Mouse (Mus musculus) midbrain, embryonic 11.5 days (tissue): ENCODE data around the gene Galnt17. TPM values are rescaled to one million over a fixed set of nuclear protein-coding genes. Genes with fewer than 3 reads are reported as not detected.
A peak's percentile ranks its signal among the peaks of the same experiment; 100 is the strongest.

ENCODE experiments used
- ATAC-seq: fragments of 200-750 bp; cut with Nextera tagmentation; 2 replicates; pipeline ENCODE4 v1.8.0; 2017; ENCODE audit warnings: moderate TSS enrichment, moderate library complexity; ENCODE audit not compliant: low FRiP score
- DNase-seq: peaks from one replicate; pipeline ENCODE4 v3.0.0; 2015; ENCODE audit warnings: low spot score; ENCODE audit errors: missing footprints
- H3K27ac ChIP-seq: fragments of 300-500 bp; sonication (generic); 2 replicates; pipeline ENCODE4 v1.5.1; 2014; ENCODE audit warnings: low read depth, low read length
- H3K27me3 ChIP-seq: fragments of 300-500 bp; sonication (generic); 2 replicates; pipeline ENCODE4 v1.6.1; 2014; ENCODE audit warnings: mild to moderate bottlenecking, low read length, moderate library complexity, mixed read lengths; ENCODE audit not compliant: control insufficient read depth, insufficient read depth
- H3K36me3 ChIP-seq: fragments of 300-500 bp; sonication (generic); 2 replicates; pipeline ENCODE4 v1.6.1; 2014; ENCODE audit warnings: mild to moderate bottlenecking, low read length, moderate library complexity, mixed read lengths; ENCODE audit not compliant: control insufficient read depth, insufficient read depth
- H3K4me1 ChIP-seq: fragments of 300-500 bp; sonication (generic); 2 replicates; pipeline ENCODE4 v1.6.1; 2014; ENCODE audit warnings: low read length; ENCODE audit not compliant: control insufficient read depth, insufficient read depth
- H3K4me2 ChIP-seq: fragments of 300-500 bp; sonication (generic); 2 replicates; pipeline ENCODE4 v1.6.1; 2014; ENCODE audit warnings: mild to moderate bottlenecking, moderate library complexity
- H3K4me3 ChIP-seq: fragments of 300-500 bp; sonication (generic); 2 replicates; pipeline ENCODE4 v1.5.1; 2014; ENCODE audit warnings: low read depth, low read length
- H3K9ac ChIP-seq: fragments of 300-500 bp; sonication (generic); 2 replicates; pipeline ENCODE4 v1.6.1; 2014; ENCODE audit warnings: low read length
- H3K9me3 ChIP-seq: fragments of 300-500 bp; sonication (generic); 2 replicates; pipeline ENCODE4 v1.6.1; 2016; ENCODE audit warnings: low read length; ENCODE audit not compliant: control insufficient read depth
- WGBS: fragments of 180-500 bp; shearing (Covaris S2); extraction: QIAGEN DNeasy Blood & Tissue Kit; methylation state at CpG from one replicate; pipeline ENCODE4 v1.1.7; 2014; 5-methylcytosine and 5-hydroxymethylcytosine counted together
- polyA plus RNA-seq: library from polyadenylated mRNA; unstranded; fragments of >200 nt; fragmentation: Nextera tagmentation; extraction: Ambion mirVana; gene quantifications from 2 replicates; pipeline ENCODE4 v1.2.1, GENCODE M21; 2014

Galnt17 gene
- 0.62 and 0.79 TPM in 2 replicates for polyA plus RNA-seq

GRCm38 (mm10) chr5:131308397-131308796 lies at the start of gene Galnt17:
TSS of gene Galnt17 (minus strand) at chr5:131308497.
- ATAC-seq: no peak
- 42% methylated on average over 3 of the region's 3 CpGs for WGBS

GRCm38 (mm10) chr5:131334536-131334935 lies 26.2 kb upstream of the Galnt17 start:
- no peak overlapping the region for H3K9ac ChIP-seq
- no peak for DNase-seq
- no peak overlapping the region for H3K27ac ChIP-seq
- no peak overlapping the region for H3K4me2 ChIP-seq
- ATAC-seq: no peak
- WGBS: 84% methylated on average over 8 of the region's 8 CpGs
- no peak overlapping the region for H3K4me3 ChIP-seq
- no peaks in the 10 kb centered on the region for H3K4me1 ChIP-seq
- H3K36me3 ChIP-seq: no peaks in the 10 kb centered on the region
- H3K27me3 ChIP-seq: no peaks in the 10 kb centered on the region
- H3K9me3 ChIP-seq: no peaks in the 10 kb centered on the region

More at GRCm38 (mm10) chr5:131308397-131308796, at the start of gene Galnt17:
- H3K4me3 ChIP-seq: peak within 1 kb of the TSS; percentile 64
- peaks cover 4% of the 10 kb centered on the region for H3K4me1 ChIP-seq
- H3K27me3 ChIP-seq: peaks cover 23% of the 10 kb centered on the region
- H3K4me2 ChIP-seq: peak within 1 kb of the TSS; percentile 98
- H3K36me3 ChIP-seq: no peaks in the 10 kb centered on the region
- DNase-seq: no peak
- H3K27ac ChIP-seq: peak within 1 kb of the TSS; percentile 48
- peak within 1 kb of the TSS; percentile 68 for H3K9ac ChIP-seq
- H3K9me3 ChIP-seq: no peaks in the 10 kb centered on the region

- Histone ChIP-seq H3K4me3 (no peak overlapping the region), H3K36me3 (no peaks in the 10 kb centered on the region), H3K4me1 (no peaks in the 10 kb centered on the region), H3K27ac (no peak overlapping the region), H3K9me3 (no peaks in the 10 kb centered on the region), H3K9ac (no peak overlapping the region), H3K4me2 (no peak overlapping the region), H3K27me3 (no peaks in the 10 kb centered on the region)
- DNase-seq (no peak), ATAC-seq (no peak)
- WGBS: 86% methylated on average over 3 of the region's 3 CpGs
These were observed 13.0 kb upstream of the Galnt17 start for GRCm38 (mm10) chr5:131321286-131321685.

- H3K4me2 ChIP-seq: no peak overlapping the region
- no peaks in the 10 kb centered on the region for H3K36me3 ChIP-seq
- no peak for DNase-seq
- no peaks in the 10 kb centered on the region for H3K4me1 ChIP-seq
- H3K9ac ChIP-seq: no peak overlapping the region
- H3K27ac ChIP-seq: no peak overlapping the region
- no peaks in the 10 kb centered on the region for H3K9me3 ChIP-seq
- no peak overlapping the region for H3K4me3 ChIP-seq
- WGBS: 53% methylated on average over 3 of the region's 3 CpGs
- no peak for ATAC-seq
- H3K27me3 ChIP-seq: no peaks in the 10 kb centered on the region
These were observed 11.3 kb upstream of the Galnt17 start for GRCm38 (mm10) chr5:131319605-131320004.

GRCm38 (mm10) chr5:131319141-131319540 lies 10.8 kb upstream of the Galnt17 start:
- WGBS: 37% methylated on average over 2 of the region's 2 CpGs
- DNase-seq (no peak), ATAC-seq (no peak)
- Histone ChIP-seq H3K9ac (no peak overlapping the region), H3K9me3 (no peaks in the 10 kb centered on the region), H3K27ac (no peak overlapping the region), H3K4me1 (no peaks in the 10 kb centered on the region), H3K27me3 (no peaks in the 10 kb centered on the region), H3K4me2 (no peak overlapping the region), H3K36me3 (no peaks in the 10 kb centered on the region), H3K4me3 (no peak overlapping the region)

- Histone ChIP-seq H3K9me3 (no peaks in the 10 kb centered on the region), H3K4me3 (no peak overlapping the region), H3K27ac (no peak overlapping the region), H3K4me1 (no peaks in the 10 kb centered on the region), H3K36me3 (no peaks in the 10 kb centered on the region), H3K9ac (no peak overlapping the region), H3K4me2 (no peak overlapping the region), H3K27me3 (no peaks in the 10 kb centered on the region)
- WGBS: 80% methylated on average over 4 of the region's 4 CpGs
- no peak for ATAC-seq
- no peak for DNase-seq
These were observed 6.7 kb upstream of the Galnt17 start for GRCm38 (mm10) chr5:131315016-131315415.

GRCm38 (mm10) chr5:131307656-131308151 lies 593 bp downstream of the Galnt17 start:
- WGBS: under 1% methylated on average over 33 of the region's 36 CpGs
- Histone ChIP-seq H3K27me3 (peaks cover 23% of the 10 kb centered on the region), H3K36me3 (no peaks in the 10 kb centered on the region), H3K4me3 (peak overlapping the region; percentile 64), H3K9me3 (no peaks in the 10 kb centered on the region), H3K9ac (peak overlapping the region; percentile 68), H3K27ac (peak overlapping the region; percentile 48), H3K4me1 (peaks cover 4% of the 10 kb centered on the region), H3K4me2 (peak overlapping the region; percentile 98)
- DNase-seq (peak; percentile 98), ATAC-seq (peak; percentile 93)

- Histone ChIP-seq H3K9me3 (no peaks in the 10 kb centered on the region), H3K36me3 (no peaks in the 10 kb centered on the region), H3K27ac (peak overlapping the region; percentile 48), H3K27me3 (peaks cover 23% of the 10 kb centered on the region), H3K4me3 (peak overlapping the region; percentile 64), H3K9ac (peak overlapping the region; percentile 68), H3K4me1 (peaks cover 4% of the 10 kb centered on the region), H3K4me2 (peak overlapping the region; percentile 98)
- ATAC-seq: peak; percentile 66
- under 1% methylated on average over 64 of the region's 64 CpGs for WGBS
- DNase-seq: peak; percentile 97
These were observed 1.2 kb downstream of the Galnt17 start for GRCm38 (mm10) chr5:131306908-131307655.

GRCm38 (mm10) chr5:131306321-131306907 lies 1.9 kb downstream of the Galnt17 start:
- H3K9me3 ChIP-seq: no peaks in the 10 kb centered on the region
- DNase-seq (no peak), ATAC-seq (peak; percentile 23; the same call in 1 of the 2 replicates)
- peaks cover 23% of the 10 kb centered on the region for H3K27me3 ChIP-seq
- under 1% methylated on average over 39 of the region's 39 CpGs for WGBS
- H3K27ac ChIP-seq: no peak overlapping the region
- H3K4me3 ChIP-seq: peak overlapping the region; percentile 64
- peak overlapping the region; percentile 68 for H3K9ac ChIP-seq
- H3K4me1 ChIP-seq: peaks cover 4% of the 10 kb centered on the region
- peak overlapping the region; percentile 98 for H3K4me2 ChIP-seq
- no peaks in the 10 kb centered on the region for H3K36me3 ChIP-seq
